Mouse (Mus musculus) ovary, postnatal 36 days (tissue): ENCODE results near the gene Gp1bb.

ENCODE experiments used
- DNase-seq: peaks from one replicate; pipeline ENCODE4 v3.0.0; 2022; ENCODE audit warnings: low spot score, mixed read lengths

Gp1bb gene

GRCm38 (mm10) chr16:18628206-18628947, 6.2 kb upstream of the Gp1bb start:
- no peak for DNase-seq

DNA sequence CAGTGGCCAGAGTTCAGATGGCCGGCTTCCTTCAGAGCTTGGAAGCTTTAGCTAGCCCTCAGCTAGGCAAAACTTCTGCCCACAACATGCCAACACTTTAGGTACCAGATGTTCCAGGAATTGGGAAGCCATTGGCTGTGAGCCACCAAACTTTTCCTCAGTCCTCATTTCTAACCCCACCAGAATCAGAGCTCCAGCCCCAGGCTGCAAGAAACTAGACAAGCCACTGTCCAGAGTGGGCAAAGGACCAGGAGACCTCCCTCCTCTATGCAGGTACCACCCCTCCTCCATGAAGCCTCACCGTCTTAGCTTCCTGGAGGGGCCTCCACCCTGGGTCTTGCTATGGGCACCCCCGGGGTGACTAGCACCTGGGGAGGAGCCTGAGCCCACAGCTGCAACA, 5.0 kb upstream of the Gp1bb start:
- DNase-seq: no peak

GRCm38 (mm10) chr16:18626376-18626878, 4.2 kb upstream of the Gp1bb start, which contains the start of gene Gm49601:
Gene Gm49601 (minus strand): TSS chr16:18626427.
- peak; percentile 87 for DNase-seq

GRCm38 (mm10) chr16:18625791-18626311, 3.6 kb upstream of the Gp1bb start:
- no peak for DNase-seq

DNA sequence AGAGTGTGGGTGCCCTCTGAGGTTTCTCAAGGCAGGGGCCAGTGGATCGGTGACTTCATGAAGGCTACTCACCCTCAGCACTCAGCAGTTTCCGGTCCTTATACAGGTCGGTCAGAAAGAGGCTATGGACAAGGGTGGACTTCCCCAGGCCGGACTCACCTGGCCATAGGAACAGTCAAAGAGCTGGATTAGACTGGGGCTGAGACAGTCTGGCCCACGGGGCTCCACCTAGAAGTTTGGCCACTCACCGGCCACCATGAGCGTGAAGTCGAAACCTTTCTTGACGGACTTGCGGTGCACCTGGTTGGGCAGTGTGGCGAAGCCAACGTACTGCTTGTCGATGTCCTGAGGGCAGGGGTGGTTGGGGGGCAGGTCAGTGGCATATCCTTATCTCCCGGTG, 2.9 kb upstream of the Gp1bb start:
- no peak for DNase-seq

DNA sequence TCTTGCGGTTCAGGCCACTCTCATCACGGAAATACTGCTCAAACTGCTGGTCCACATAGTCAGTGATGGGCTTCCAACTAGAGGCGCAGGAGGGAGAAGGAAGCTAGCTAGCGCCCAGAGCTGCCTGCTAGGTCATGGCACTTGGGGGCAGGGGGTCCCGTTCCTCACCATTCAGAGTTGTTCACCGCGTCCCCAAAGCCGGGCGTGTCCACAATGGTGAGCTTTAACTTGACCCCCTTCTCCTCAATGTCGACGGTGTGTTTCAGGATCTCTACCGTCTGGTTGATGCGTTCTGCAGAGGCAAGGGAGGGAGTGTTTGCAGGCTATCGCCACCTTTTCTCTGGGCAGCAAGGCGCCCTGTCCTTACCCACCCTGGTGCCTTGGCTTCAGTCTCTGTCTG, 2.4 kb upstream of the Gp1bb start:
- no peak for DNase-seq

GRCm38 (mm10) chr16:18623751-18624540, 1.7 kb upstream of the Gp1bb start:
- no peak for DNase-seq

GRCm38 (mm10) chr16:18622916-18623750, 930 bp upstream of the Gp1bb start:
- no peak for DNase-seq

DNA sequence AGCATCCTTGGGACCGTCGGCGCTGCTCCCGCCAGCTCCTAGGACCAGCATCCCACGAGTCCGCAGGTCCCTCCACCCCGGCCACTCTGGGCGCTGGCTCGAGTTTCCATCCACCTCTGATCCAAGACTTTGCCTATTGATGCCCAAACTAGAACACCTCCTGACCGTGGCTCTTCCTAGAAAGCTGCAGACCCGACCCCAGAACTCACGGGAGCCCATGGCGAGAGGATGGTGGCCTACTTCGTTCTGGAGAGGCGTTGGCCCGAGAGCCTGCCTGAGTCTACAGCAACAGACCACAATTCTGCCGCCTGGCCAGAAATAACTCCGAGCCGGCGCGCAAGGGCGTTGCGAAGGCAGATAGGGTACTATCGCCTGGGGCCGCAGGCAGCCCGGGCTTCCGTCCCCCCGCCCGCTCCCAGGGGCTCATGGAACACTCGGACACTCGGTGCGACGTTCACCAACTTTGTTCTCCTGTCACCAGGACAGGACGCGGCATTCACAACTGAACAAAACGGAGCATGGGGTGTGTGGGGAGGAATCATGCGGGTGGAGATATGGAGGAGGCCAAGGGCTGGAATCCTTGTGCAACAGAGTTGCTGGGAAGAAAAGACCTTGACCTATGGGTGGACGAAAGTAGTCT, 721 bp downstream of the Gp1bb start:
- no peak for DNase-seq

DNA sequence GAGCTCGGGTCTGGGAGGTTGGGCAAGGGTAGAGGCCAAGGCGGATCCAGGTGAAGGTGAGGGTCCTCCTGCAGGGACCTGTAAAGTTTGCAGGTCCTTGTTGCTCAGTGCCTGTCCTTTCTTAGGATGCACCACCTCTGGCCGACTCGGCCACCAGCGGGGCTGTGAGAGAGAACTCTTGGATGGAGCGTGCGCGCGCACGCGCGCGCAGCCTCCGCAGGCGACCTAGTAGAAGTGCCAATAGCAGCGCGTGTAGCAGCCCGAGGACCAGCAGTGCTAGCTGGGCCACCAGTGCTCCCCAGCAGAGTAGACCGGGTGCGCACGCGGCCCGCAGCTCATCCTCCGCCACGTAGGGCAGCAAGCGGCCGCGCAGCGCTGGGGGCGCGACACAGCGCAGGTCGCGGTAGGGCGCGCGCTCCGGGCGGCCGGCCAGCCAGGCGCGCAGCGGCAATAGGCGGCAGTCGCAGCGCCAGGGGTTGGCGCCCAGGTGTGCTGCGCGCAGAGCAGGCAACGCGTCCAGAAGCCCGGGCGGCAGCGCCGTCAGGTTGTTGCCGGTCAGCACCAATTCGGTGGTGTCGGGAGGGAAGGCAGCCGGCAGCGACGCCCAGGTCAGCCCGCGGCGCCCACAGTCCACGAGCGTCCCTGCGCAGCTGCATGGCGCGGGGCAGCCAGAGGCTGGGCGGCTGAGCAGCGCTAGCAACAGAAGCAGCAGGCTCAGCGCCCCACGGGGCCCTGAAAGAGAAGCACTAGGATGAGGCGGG, 1.4 kb downstream of the Gp1bb start:
- no peak for DNase-seq

GRCm38 (mm10) chr16:18620201-18620600, 2.0 kb downstream of the Gp1bb start:
- DNase-seq: no peak

- DNase-seq: no peak
Measured at GRCm38 (mm10) chr16:18619110-18619509, 3.1 kb downstream of the Gp1bb start.

DNA sequence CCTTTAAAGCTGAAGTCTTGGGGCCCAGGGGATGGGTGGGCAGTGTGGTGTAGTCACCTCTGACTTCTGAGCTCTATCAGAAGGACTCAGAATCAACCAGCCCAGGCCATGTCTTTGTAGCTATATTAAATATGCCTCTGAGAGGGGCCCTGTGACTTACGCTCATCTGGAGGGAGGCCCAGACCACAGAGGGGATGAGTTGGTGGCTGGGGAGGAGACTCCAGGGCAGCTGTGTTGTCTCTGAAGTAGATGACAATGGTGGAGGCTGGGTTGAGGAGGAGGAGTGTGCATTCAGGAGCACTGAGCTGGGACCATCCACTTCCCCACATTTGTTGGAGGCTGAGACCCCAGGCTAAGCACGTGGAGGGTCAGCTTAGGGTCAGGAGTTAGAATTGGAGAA, 3.9 kb downstream of the Gp1bb start:
- no peak for DNase-seq

GRCm38 (mm10) chr16:18617370-18618065, 4.7 kb downstream of the Gp1bb start:
- DNase-seq: peak; percentile 86

- DNase-seq: no peak
Measured at GRCm38 (mm10) chr16:18613301-18613700, 8.9 kb downstream of the Gp1bb start.

- no peak for DNase-seq
Measured at GRCm38 (mm10) chr16:18611752-18612151, 10.5 kb downstream of the Gp1bb start.

DNA sequence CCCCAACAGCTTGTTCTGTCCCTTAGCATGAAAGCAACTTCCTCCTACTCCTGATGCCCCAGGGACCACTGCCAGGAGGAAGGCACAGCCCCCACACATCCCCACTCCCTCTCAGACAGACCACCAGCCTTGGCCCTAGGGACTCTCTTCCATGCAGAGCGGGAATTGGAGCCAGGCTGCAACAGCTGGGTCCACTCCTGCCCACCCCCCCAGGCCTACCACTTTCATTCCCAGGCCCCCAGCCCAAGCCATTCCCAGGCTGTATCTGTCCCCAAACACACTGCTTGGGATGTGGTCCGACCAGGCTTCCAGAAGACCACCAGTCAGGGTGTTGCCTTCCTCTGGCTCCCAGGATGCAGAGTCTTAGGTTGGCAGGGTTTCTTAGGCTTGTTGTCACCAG, 13.1 kb downstream of the Gp1bb start:
- DNase-seq: no peak

- peak; percentile 43 for DNase-seq
Measured at GRCm38 (mm10) chr16:18608226-18608625, 14.0 kb downstream of the Gp1bb start.

DNA sequence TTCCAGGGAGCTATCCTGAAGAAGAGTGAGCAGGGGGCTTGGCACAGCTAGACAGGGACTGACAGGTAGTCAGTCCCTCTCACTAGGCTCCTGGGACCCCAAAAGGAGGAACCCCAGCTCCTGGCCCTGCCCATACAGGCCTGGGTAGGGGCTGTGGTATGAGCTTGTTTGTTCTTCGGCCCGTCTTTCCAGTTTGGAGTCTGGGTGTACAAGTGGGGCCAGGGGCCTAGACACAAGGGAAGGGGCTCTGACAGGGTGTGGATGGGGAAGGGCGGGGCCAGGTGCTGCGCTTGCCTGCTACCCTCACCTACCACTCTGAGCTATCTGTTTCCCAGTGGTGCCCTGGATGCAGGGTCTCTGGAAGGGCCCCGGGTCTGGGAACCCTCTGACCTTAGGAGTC, 16.5 kb downstream of the Gp1bb start:
- DNase-seq: no peak

DNA sequence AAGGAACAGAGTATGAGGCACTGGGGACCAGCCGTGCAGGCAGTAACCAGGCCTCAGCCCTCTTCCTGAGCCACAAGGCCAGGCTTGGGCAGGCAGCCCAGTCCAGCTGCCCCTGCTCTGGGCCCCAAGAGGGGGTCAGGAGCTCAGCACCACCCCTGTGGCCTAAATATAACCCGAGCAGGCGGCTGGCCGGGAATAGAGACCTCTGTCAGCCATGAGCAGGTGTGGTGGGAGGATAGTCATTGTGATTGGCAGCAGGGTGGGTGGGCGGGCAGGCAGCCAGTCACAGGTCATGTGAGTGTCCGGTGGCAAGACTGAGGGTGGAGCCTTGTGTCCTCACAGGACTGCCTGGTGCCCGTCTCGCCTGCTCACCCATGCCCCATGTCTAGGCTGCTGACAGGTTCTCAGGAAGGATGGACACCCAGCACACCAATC, 17.9 kb downstream of the Gp1bb start:
- DNase-seq: no peak
